Mouse (Mus musculus) intestine, embryonic 14.5 days (tissue): ENCODE data around the gene Barhl1. TPM values are rescaled to one million over a fixed set of nuclear protein-coding genes. Genes with fewer than 3 reads are reported as not detected.

Experiments used
- ATAC-seq: fragments of 200-750 bp; cut with Nextera tagmentation; replicated peaks from 2 replicates; pipeline ENCODE4 v1.8.0; 2017; ENCODE audit warnings: low read depth, moderate number of reproducible peaks, moderate TSS enrichment, moderate library complexity; ENCODE audit not compliant: low FRiP score, low TSS enrichment
- DNase-seq: peaks from one replicate; pipeline ENCODE4 v3.0.0-alpha.2; 2018; ENCODE audit warnings: low spot score
- H3K27ac ChIP-seq: fragments of 300-500 bp; sonication (generic); 2 replicates; pipeline ENCODE4 v1.5.1; 2014; ENCODE audit warnings: low read depth, mild to moderate bottlenecking, control low read depth
- H3K27me3 ChIP-seq: fragments of 300-500 bp; sonication (generic); replicated peaks from 2 replicates; pipeline ENCODE4 v1.6.1; 2014; ENCODE audit warnings: low read length, control low read depth; ENCODE audit not compliant: control insufficient read depth, insufficient read depth
- H3K36me3 ChIP-seq: fragments of 300-500 bp; sonication (generic); 2 replicates; pipeline ENCODE4 v1.6.1; 2014; ENCODE audit warnings: low read length, control low read depth; ENCODE audit not compliant: control insufficient read depth, insufficient read depth
- H3K4me1 ChIP-seq: fragments of 300-500 bp; sonication (generic); replicated peaks from 2 replicates; pipeline ENCODE4 v1.6.1; 2014; ENCODE audit warnings: low read length, control low read depth, mixed read lengths; ENCODE audit not compliant: control insufficient read depth, insufficient read depth
- H3K4me2 ChIP-seq: fragments of 300-500 bp; sonication (generic); 2 replicates; pipeline ENCODE4 v1.6.1; 2014; ENCODE audit warnings: low read length
- H3K4me3 ChIP-seq: fragments of 300-500 bp; sonication (generic); 2 replicates; pipeline ENCODE4 v1.5.1; 2014; ENCODE audit warnings: low read depth, low read length, control low read depth, mixed read lengths
- H3K9ac ChIP-seq: fragments of 300-500 bp; sonication (generic); 2 replicates; pipeline ENCODE4 v1.6.1; 2014; ENCODE audit warnings: mild to moderate bottlenecking, low read length
- H3K9me3 ChIP-seq: fragments of 300-500 bp; sonication (generic); 2 replicates; pipeline ENCODE4 v1.6.1; 2016; ENCODE audit warnings: low read length, control low read depth; ENCODE audit not compliant: control insufficient read depth
- WGBS: fragments of 180-500 bp; shearing (Covaris S2); extraction: QIAGEN DNeasy Blood & Tissue Kit; methylation state at CpG from one replicate; pipeline ENCODE4 v1.1.7; 2014; 5-methylcytosine and 5-hydroxymethylcytosine counted together
- polyA plus RNA-seq: library from polyadenylated mRNA; unstranded; fragments of >200 nt; fragmentation: Nextera tagmentation; extraction: Ambion mirVana; gene quantifications from 2 replicates; pipeline ENCODE4 v1.2.1, GENCODE M21; 2014

Barhl1 gene
- polyA plus RNA-seq, 1 experiment from 2014 or later = not detected

DNA sequence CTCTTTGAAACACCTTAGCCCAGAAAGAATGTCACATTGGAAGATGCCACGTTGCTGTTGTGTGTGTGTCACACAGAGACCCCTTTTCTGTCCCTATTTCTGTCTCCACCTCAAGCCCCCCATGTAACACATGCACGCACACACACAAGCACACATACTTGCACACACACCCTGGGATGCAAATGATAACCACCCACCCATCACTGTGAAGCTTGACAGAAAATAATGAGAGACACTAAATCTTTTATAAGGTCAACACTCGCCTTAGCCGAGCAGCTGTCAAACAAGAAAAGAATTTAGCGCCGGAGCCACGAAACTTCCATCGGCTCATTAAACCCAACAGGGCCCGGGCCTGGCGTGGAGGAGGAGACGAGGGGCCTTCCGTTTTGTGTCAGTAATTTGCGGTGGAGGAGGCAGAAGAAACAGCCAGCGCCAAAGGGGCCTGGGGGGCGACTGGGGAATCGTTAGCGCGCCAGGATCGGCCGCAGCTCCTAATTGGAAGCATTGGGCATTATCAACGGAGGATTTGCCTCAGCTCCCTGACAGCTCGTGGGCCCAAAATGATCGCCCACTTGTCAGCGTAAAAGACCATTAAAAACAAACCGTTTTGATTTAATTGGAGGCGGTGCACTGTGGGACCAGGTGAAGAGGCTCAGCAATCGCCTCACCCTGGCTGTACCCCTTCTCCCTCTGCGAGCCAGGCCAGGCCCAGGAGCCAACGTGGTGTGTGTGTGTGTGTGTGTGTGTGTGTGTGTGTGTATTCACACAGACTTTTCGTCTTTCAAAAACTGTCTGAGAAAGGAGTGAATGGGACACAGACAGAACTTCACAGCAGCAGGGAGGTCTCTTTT, 27.4 kb upstream of the Barhl1 start:
- no peak for ATAC-seq

DNA sequence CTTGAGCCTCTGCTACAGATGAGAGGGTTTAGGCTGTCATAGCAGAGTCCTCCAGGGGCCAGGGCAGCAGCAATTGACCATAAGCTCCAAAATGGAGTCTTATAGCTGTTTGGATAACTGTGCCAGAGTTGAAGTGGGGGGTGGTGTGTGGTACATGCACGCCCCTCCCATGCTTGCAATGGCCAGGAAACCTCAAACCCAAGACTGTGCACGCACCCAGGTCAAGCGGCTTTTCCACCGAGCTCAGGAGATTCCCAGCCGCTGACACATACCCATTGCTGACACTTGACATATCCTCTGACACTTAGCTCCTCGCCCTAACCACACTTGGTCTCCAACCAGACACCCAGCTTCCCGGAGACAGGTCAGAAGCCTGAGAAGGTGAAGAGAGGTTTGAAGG, 22.5 kb upstream of the Barhl1 start:
- no peak overlapping the region for H3K27ac ChIP-seq
- no peaks in the 10 kb centered on the region for H3K9me3 ChIP-seq
- H3K9ac ChIP-seq = no peak overlapping the region
- WGBS = 75% methylated on average over 7 of the region's 7 CpGs
- H3K27me3 ChIP-seq = 0 out of 2 replicates have a peak, but pooled peaks cover 2% of the 10 kb centered on the region
- H3K36me3 ChIP-seq = no peaks in the 10 kb centered on the region
- ATAC-seq (no peak), DNase-seq (no peak)
- H3K4me2 ChIP-seq = no peak overlapping the region
- H3K4me1 ChIP-seq = no peaks in the 10 kb centered on the region
- H3K4me3 ChIP-seq = no peak overlapping the region

More for the DNA sequence above, 27.4 kb upstream of the Barhl1 start:
- H3K9me3 ChIP-seq = no peaks in the 10 kb centered on the region
- H3K27me3 ChIP-seq = 0 out of 2 replicates have a peak, but pooled peaks cover 2% of the 10 kb centered on the region
- no peak overlapping the region for H3K4me3 ChIP-seq
- H3K36me3 ChIP-seq = no peaks in the 10 kb centered on the region
- no peak overlapping the region for H3K4me2 ChIP-seq
- H3K9ac ChIP-seq = no peak overlapping the region
- DNase-seq = no peak
- no peaks in the 10 kb centered on the region for H3K4me1 ChIP-seq
- WGBS = 49% methylated on average over 30 of the region's 30 CpGs
- no peak overlapping the region for H3K27ac ChIP-seq

DNA sequence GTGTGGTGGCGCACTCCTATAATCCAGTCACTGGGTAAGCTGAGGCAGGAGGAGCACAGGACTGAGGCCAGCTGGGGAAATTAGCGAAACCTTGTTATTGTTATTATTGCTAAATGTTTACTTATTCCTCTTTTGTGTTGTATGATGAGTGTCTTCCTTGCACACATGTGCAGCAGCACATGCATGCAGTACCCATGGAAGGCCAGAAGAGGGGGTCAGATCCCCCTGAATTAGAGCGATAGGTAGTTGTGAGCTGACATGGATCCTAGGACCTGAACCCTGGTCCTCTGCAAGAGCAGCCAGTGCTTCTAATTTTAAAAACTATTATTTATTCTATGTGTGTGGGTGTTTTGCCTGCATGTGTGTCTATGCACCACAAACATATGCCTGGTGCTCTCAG, 14.1 kb upstream of the Barhl1 start:
- no peaks in the 10 kb centered on the region for H3K27me3 ChIP-seq
- no peak overlapping the region for H3K4me2 ChIP-seq
- DNase-seq (no peak), ATAC-seq (no peak)
- no peak overlapping the region for H3K27ac ChIP-seq
- H3K9ac ChIP-seq = no peak overlapping the region
- H3K9me3 ChIP-seq = no peaks in the 10 kb centered on the region
- H3K4me1 ChIP-seq = no peaks in the 10 kb centered on the region
- H3K4me3 ChIP-seq = no peak overlapping the region
- no peaks in the 10 kb centered on the region for H3K36me3 ChIP-seq
- 85% methylated on average over 3 of the region's 3 CpGs for WGBS

DNA sequence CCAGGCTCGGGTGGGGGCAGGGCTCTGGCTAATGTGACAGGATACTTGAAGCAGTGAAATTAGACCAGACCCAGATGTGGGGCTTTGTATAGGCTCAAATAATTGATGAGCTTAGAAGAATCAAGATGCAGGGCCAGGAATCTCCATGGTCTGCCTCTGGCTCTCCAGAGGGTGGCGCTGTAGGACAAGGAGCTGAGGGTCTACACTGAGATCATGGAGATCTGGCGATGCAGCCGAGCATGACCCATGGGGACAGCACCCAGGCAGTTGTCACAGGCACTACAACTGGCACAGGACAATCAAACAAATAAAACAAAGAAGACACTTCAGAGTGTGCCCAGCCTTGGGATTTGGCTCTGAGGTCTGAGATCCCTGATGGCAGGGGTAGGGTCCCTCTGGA, 7.4 kb upstream of the Barhl1 start:
- Histone ChIP-seq H3K27ac (no peak overlapping the region), H3K9ac (no peak overlapping the region), H3K4me3 (no peak overlapping the region), H3K9me3 (no peaks in the 10 kb centered on the region), H3K36me3 (no peaks in the 10 kb centered on the region), H3K4me2 (no peak overlapping the region), H3K27me3 (peaks cover 36% of the 10 kb centered on the region), H3K4me1 (no peaks in the 10 kb centered on the region)
- peak; percentile 86 for DNase-seq
- ATAC-seq = peak; percentile 47; the same call in 1 of the 2 replicates
- WGBS = 1% methylated on average over 4 of the region's 4 CpGs

DNA sequence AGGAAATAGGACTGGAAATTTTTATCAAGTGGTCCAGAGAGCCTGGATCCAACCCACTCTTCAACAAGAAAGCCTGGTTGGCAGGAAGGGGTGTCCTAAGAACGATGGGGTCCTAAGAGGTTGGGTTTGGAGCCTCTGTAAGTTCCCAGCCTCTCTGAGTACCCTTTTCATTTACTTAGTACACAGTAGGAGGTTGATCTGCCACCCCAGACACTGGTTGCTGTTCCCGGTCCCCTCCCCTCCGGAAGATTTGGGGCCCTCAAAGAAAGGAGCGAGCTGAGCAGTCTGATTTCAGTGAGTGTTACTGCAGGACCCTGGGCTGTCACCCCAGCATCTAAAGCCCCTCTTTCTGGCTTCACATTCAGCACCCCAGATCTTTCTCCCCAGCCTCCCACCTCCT, 2.5 kb upstream of the Barhl1 start:
- Histone ChIP-seq H3K36me3 (no peaks in the 10 kb centered on the region), H3K27ac (no peak overlapping the region), H3K4me1 (no peaks in the 10 kb centered on the region), H3K9me3 (no peaks in the 10 kb centered on the region), H3K27me3 (peaks cover 85% of the 10 kb centered on the region), H3K4me3 (no peak overlapping the region), H3K9ac (no peak overlapping the region), H3K4me2 (no peak overlapping the region)
- WGBS = 0% methylated on average over 4 of the region's 4 CpGs
- DNase-seq (no peak), ATAC-seq (no peak)

DNA sequence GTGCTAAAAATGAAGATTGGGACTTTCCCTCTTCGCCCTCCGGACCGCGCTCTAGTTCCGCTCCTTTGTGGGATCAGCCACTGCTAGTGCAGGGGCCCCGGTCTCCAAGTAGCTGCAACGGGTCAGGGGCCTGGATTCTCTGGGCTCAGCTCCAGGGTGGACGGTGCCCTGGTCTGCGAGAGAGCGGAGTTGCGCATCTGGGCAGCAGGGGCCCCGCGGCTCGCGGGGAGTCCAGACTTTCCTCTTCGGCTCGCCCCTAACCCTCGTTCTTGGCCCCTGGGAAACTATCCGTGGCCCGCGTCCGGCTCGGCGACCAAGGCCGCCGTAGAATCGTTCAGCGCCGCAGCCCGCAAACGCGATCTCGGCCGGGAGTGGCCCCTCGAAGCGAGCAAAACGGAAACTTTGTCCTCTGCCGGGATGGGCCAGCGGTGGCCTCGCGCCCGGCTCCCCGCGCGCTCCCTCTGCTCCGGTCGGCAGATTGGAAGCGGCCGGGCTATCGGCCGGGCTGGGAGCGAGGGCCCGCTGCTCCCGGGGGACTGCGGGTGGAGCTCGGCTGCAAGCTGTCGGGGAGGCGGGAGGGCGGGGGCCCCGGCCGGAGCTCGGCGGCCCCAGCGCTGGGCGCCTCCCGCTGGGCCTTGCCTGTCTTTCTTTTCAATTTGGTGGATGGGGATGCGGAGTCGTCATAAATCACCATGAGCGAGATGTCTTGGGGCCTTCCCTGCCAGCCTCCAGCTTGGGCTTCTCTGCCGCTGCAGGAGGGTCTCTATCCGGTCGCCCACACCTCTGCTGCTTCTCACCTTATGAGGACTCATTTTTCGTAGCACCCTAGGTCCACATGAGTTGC, 1.3 kb upstream of the Barhl1 start:
- Histone ChIP-seq H3K36me3 (no peaks in the 10 kb centered on the region), H3K4me1 (no peaks in the 10 kb centered on the region), H3K27ac (no peak overlapping the region), H3K27me3 (peaks cover 93% of the 10 kb centered on the region), H3K4me2 (no peak overlapping the region), H3K4me3 (no peak overlapping the region), H3K9ac (no peak overlapping the region), H3K9me3 (no peaks in the 10 kb centered on the region)
- WGBS = 1% methylated on average over 72 of the region's 73 CpGs
- no peak for ATAC-seq
- DNase-seq = no peak

DNA sequence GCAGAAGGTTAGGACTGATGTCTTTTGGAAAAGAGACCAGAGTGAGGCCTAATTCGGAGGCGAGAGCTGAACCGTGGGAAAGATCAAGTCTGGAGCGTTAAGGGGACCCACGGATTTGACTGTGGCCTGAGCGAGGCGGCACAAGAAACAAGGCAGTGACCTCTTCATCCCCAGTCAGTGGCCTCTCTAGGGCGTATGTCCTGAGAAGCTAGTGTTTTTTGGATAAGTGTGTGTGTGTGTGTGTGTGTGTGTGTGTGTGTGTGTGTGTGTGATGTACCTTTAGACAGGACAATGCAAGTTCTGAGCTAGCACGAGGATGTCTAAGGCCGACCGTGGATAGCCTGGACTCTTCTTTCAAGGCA, 669 bp upstream of the Barhl1 start:
- Histone ChIP-seq H3K9me3 (no peaks in the 10 kb centered on the region), H3K9ac (no peak overlapping the region), H3K36me3 (no peaks in the 10 kb centered on the region), H3K4me2 (no peak overlapping the region), H3K27ac (no peak overlapping the region), H3K4me3 (no peak overlapping the region), H3K4me1 (no peaks in the 10 kb centered on the region), H3K27me3 (peaks cover 96% of the 10 kb centered on the region)
- DNase-seq (no peak), ATAC-seq (no peak)
- WGBS = 3% methylated on average over 11 of the region's 11 CpGs

DNA sequence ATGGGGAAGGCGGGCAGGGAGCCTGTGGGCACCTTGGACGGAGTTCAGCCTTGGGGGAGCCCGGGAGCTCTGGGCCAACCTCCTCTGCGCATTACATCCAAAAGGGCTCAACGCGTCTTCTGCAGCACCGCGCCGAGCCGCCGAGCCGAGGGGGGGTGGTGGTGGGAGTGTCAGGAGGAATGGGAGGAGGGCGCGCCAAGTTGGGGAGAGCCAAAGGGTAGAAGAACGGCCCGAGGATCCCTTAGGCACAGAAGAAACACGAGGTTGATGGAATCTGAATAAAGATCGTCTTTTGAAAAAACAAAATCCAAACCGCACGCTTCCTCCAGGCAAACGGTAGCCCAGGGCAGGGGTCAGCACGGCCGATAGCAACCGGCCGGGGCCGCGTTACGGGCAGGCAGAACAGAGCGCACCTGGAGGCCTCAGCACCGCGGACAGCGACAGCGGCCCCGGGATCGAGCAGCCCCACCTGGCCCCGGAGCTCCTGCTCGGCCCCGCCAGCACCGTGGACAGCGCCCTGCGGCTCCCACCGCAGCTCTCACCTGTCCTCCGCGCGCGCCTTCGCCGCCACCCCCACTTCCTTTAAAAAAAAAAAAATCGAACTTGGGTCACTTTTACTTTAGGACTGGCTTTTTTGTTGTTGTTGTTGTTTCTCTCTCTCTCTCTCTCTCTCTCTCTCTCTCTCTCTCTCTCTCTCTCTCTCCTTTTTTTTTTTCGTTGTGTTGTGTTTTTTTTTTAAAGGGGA, 528 bp downstream of the Barhl1 start:
- DNase-seq = peak; percentile 92
- Histone ChIP-seq H3K27ac (no peak overlapping the region), H3K4me3 (peak overlapping the region; percentile 8; the same call in 1 of the 2 replicates), H3K4me2 (peak overlapping the region; percentile 15), H3K27me3 (peaks cover 96% of the 10 kb centered on the region), H3K9ac (no peak overlapping the region), H3K4me1 (no peaks in the 10 kb centered on the region), H3K9me3 (no peaks in the 10 kb centered on the region), H3K36me3 (no peaks in the 10 kb centered on the region)
- ATAC-seq = peak; percentile 88
- 2% methylated on average over 47 of the region's 50 CpGs for WGBS
